Mouse (Mus musculus): ENCODE measurements around the gene Clmp. TPM values are rescaled to one million over a fixed set of nuclear protein-coding genes. Genes with fewer than 3 reads are reported as not detected.
"Not testable (repeated sequence)": the region's sequence is repeated elsewhere in the genome, so short reads cannot be mapped to it uniquely, and the experiment has no call there.

The Clmp gene
- total RNA-seq, 2 experiments from 2014 or later, result 11.3 to 16.1 TPM

DNA sequence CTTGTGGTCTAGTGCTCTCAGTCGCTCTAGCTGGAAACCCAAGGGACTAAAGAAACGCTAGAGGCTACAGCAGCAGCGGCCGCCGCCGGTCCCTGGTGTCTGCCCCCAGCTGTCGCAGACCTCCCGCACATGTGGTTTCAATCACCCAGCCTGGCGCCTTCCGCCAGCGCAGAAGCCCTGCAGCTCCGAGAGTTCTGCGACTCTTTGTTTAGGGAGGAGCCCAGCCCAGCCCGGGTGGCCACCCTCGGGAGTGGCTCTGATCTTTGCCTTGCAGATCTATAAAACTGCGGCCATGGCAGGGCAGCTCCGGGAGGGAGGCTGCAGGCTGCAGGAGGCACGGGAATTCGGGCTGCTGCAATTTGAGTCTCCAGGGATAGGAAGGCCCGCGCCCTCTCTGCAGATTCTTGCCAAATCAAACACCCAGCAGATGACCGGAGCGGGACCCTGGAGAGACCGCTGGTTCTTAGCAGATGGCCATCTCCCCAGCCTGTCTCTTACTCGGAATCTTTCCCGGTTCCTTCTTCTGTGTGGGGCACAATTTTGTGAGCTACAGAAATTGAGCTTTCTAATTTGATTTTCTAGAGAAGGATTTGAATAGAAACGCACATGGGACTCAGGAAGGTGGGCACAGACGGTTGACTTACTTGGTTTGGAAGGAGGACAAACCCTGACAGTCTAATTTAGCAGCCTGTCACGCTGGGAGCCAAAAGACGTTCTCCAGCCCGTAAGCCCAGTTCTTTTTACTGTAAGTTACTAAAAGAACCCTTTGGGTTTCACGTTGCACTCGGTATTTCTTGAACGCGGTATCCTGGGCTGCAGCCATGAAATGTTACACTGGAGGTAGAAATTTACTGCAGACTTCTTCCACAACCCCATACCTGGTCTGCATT lies 45.2 kb downstream of the Clmp start:
- DNase-seq, result peak; percentile 71

DNA sequence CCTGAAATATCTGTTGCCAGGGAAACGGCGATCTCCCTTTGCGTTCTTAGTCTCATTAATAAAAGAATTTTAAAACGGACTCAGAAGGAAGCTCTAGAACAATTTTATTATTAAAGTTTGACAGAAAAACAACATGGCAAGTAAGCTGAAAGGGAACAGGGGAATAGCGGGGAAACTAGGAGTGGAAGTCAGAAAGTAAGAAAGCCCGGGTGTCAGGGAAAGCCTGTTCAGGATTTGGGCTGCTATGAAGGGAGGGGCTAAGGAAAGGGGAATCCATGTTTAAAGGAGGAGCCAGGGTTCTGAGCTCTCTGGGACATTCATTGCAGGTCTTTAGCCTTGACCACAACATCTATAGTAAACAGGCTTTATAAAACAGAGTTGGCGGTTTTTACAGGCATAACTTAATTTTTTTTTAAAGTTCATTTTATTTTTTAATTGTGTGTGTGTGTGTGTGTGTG lies 45.9 kb downstream of the Clmp start:
- DNase-seq, result no peak

DNA sequence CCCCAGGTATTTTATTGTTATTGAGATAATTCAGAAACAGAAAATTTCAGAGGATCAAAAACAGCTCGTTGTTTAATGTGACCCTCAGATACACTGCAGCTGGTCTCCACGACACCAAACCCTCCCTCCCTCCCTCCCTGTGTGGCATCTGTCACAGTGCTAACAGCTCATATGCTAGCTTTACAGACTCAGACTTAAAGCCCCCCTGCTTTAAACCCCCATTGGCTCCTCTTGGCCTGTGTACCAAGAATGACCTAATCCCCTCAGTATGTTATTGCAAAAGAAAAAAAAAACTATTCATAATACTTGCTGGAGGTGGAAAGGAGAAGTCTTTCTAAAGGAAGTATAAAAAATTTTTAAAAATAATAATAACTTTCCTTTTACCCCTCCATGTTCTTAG lies 46.5 kb downstream of the Clmp start:
- no peak for DNase-seq

DNA sequence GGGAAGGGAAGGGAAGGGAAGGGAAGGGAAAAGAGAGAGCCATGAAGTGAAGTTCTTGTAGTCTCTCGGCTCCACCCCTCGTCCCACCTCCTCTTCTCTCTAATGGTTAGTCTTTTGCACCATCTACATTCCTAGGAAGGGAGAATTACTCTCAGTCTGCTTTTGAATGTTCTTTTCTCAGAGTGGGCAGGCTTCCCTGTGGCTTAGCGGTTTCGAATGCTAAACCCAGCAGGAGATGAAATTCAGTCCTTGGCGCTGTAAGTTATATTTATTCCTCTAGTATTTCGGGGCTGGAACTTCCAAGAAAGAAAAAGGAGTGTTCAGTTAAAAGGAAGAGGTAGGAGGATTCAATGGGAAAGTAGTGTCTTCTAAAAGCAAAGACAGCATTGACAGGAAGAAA lies 51.4 kb downstream of the Clmp start:
- DNase-seq, result no peak

DNA sequence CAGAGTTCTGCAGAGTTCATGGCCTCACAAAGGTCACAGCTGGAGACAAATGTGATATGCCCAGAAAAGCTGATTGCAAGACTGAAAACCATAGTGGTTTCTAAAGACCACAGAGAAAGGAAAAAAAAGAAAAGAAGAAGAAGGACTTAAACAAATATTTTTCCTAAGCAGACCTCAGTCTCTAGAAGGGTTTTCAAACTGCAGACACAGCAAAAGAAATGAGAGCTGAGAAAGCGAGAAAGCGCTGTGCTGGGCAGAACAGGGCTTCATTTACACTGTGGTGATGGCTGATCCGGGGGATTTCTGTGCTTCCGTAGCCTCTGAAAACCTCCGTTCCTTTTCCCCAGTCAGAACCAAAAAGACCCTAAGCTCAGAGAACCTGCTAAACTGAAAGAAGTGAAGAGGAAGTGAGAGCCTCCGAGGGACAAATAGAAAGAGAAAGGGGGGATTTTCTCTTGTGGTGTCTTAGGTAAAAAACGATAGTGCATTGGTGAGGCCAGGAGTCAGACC lies 57.8 kb downstream of the Clmp start:
- DNase-seq, result no peak

DNA sequence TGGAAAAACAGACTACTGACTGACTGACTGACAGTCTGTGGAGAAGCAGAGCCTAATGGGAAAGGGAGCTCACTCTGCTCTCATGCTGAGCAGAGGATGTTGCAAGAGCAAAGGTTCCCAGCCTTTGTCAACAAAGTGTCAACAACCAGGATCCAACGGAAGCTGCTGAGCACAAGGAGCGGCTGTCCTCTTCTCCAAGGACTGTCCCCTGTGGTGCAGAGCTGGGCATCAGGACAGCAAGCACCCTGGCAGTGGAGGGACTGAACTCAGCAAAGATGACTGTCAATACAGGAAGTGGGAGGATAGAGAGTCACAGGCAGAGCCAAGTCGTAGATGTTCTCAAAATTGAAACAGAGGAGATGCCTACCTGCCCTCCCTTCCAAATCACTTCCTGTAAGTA lies 58.5 kb downstream of the Clmp start:
- DNase-seq, result no peak

DNA sequence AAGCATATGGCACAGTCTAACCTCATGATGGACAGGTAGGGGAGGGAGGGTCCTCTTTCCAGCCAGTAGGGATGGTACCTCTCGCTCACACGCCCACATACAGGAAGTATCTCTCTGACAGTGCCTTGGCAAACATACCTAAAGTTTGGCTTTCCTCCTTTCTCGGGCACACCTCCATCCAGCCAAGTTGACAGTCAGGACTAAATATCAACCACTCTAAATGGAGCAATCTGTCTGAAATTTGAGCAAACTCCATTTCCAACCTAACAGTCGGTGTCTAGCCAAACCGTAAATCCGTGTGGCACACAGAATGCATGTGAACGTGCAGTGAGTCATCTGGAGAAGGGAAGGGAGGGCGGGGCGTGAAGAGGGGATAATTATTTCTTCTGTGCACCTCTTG lies 61.0 kb downstream of the Clmp start:
- no peak for DNase-seq

DNA sequence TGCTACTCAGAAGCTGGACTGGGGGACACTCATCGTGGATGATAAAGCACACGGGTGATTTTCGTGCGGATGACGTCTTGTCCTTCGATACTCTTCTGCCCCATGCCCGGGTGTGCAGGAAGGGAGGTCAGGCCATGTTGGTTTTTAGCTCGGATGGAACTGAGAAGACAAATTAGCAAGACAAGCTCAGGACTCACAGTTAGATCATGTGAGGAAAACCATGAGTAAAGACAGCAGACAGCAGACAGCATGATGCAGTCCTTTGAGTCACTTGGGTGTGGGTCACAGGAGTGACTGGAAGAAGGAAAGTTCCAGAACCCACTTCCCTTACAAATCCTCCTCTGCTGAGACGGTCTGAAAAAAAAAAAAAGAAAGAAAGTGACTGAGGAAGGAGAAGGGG lies 61.5 kb downstream of the Clmp start:
- DNase-seq, result no peak

DNA sequence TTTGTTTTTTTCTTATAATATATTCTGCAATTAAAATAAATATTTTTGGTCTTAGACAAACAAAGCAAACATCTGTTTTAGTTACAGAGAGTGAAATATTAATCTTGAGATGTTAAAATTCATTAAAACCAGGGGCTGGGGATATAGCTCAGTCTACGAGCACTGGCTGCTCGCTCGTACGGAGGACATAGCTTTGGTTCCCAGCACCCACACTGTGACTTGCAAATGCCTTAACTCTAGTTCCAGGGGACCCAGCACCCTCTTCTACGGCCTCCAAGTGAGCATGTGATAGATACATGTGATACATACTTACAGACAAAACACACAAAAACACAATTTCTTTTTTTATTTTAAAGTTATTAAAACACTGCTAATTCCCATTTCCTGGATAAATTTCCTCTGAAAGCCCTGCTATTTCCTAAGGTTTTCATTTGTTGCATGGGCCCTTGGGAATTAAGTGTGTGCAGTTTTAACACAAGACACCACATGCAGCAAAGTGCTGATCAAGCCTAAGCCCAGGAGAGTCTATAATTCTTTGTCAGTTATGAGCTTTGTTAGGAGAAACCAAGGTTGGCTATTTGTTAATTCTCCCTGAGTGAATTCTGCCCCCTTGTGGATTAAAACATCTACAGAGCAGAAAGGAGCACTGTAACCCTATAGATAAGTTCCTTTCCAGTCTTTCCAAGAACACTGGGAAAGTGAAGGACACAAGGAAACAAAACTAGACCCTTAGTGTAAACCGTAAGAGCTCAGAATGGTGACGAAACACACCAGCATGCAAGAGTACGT lies 64.3 kb downstream of the Clmp start:
- no peak for DNase-seq

DNA sequence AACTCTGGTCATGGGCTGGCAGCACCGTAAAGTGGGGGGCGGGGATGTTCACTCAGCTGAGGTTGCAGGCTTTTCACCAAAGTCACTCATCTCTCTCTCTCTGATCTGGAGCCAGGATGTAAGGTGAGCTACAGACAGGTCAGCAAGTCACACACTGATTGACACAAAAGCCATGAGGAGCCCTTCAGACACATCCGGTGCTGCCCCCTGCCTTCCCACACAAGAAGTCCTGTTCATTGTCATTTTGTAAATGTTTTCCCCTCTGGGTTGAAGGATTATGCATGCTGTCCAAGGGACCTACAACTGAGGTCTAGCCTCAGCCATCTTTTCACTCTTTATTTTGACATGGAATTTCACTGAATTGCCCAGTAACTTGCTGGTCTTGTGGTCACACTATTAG lies 66.0 kb downstream of the Clmp start:
- DNase-seq, result no peak

DNA sequence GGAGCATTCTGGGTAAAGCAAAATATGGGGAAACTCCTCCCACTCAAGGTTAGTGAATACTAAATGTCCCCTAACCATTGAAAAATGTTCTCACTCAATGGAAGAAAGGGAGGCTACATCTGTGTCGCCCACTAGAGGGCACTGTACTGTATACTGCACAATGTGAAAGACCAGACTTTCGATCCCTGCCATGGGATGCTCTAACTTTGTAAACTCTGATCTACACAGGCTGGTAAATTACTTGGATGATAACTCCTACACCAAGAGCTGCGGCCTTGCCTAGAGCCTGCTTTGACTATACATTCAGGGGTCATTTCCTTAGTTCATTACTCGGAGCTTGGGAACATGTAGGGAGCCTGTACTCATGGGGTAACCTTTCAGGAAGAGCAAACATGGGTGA lies 70.6 kb downstream of the Clmp start:
- DNase-seq, result peak; percentile 44

DNA sequence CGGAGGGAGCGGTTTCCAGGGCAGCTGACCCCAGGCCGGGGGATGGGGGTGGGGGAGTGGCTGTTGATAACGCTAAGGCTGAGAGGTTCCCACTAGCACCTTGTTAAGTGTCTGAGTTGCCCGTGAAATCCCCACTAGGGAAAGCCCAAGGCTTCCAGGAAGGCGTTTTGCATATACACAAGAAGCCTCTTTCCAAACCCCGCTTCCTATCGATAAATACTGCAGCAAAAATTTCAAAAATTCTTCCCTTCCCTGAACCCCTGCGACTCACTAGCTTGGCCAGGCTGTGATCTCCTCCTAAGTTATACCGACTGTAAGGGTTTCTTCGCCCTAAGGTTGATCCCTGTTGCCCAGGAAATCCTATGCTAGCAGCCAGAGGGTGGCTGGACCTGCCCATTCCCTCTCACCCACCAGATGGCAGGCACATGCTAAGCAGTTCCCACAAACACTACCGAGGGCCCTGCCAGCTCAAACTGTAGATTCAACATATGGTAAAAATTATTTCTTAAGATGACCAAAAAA lies 71.4 kb downstream of the Clmp start:
- no peak for DNase-seq

DNA sequence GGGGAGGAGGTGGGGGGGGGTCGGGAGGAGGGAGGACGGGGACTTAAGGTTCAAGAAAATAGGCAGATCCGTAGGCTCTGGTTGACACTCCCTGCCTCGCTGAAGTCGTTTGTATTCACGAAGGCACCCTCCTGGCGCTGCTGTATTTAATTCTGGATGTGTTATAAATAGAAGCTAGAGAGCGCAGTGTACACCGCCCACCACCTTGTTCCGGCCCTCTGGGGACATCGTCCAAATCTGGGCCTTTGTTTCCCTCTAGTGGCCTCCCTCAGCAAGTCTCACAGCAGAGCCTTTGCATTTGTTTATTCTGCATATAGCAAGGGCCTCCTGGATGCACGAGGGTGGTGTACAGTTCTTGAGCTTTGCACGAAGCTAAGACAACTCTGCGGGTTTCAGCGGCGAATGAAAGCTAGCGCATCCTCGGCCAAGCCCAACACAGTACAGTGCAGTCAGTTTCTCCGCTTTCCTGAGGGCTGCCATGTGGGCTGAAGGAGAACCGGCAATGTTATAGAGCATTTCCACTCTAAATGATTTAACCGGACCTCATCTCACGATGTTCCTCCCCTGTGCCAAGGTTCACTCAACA lies 72.0 kb downstream of the Clmp start:
- peak; percentile 51 for DNase-seq

DNA sequence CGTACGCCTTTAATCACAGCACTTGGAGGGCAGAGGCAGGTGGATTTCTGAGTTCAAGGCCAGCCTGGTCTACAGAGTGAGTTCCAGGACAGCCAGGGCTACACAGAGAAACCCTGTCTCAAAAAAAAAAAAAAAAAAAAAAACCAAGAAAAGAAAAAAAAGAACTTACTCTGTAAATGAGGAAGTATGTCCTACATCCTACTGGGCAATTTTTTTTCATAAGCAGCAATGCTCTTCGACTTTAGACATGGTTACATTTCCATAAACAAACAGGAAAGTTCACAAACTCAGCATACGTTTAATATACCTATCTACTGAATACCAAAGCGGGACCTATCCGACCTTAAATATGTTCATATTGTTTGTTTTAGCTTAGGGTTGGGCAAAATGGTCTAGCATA lies 76.6 kb downstream of the Clmp start:
- no peak for DNase-seq

DNA sequence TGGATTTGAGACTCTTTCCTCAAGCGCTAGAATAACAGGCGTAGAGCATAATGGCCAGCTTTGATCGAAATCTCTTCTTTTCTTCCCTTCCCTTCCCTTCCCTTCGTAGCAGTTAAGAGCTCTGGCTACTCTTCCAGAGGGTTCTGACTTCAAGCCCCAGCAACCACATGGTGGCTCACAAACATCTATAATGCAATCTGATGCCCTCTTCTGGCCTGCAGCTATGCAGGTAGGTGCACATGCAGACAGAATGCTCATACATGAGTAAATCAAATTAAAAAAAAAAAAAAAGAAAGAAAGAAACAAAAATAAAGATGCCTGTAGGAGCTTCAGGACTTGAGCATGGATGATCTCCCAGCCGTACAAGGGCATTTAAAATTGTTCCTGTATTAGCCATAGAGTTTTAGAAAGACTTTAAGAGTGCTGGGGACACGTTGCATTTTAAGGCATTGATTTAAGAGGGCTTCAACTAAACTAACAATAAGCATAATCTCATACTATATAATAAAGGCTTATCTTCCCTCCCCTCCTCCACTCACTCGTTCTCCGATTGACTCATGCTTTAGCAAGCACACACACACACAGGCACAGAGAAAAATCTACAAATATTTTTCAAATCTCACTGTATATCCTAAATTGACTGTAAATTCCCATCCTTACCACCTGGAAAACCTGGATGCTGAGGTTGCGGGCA lies 79.3 kb downstream of the Clmp start:
- DNase-seq, result no peak

DNA sequence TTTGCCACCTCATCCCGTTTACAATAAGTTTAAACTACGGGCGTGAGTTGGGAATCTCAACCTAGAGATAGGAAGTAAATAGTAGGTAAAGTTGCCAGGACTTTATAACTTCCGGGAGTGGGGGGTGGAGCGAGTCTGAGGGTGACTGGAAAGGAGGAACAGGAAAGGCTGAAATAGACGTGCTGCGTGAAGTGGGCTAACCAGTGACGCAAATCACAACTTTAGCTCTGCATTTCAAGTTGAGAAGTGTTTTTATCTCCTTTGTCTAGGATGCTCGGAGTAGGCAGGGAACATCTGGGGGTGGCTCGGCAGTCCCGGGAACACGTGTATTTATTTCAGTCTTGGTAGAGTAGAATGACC lies 79.8 kb downstream of the Clmp start:
- DNase-seq, result no peak

DNA sequence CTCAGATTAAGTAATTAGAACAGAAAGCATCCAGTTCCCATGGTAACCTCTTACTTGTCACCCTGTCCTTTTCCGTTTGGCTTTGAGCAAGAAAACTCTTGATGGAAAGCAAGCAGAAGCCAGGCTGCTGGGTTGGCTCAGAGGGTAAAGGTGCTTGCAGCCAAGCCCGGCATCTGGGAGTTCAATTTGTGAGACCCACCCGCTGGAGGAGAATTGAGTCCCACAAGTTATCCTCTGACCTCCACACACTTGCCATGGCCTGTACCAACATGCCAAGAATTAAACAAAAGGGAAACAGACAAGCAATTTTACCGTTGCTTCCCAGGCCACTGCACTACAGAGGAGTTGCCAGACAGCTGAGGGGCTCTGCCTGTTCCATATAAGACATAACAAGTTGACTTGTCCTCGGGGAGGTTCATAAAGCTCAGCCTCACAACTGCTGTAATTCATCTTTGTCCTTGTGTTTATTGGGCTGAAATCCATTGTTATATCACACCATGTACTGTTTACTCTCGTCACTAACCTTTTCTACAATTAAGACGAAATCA lies 80.4 kb downstream of the Clmp start:
- DNase-seq, result no peak

DNA sequence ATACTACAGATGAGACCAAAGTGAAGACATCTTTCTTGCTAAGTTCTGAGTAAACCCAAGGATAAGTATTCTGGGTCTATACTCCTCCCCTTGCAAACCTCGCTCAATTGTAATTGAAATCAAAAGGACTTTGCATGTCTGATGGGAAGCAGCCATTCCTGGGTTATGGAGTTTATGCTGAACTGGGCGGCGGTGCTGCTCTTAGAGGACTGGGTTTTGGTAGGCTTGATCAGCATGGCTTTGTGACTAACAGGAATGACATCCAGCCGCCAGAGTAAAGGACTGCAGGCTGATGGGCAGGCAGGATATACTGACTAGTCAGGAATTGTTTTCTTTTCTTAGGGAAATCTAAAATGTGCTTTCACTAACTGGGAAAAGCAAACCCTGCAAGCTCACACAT lies 82.2 kb downstream of the Clmp start:
- no peak for DNase-seq

DNA sequence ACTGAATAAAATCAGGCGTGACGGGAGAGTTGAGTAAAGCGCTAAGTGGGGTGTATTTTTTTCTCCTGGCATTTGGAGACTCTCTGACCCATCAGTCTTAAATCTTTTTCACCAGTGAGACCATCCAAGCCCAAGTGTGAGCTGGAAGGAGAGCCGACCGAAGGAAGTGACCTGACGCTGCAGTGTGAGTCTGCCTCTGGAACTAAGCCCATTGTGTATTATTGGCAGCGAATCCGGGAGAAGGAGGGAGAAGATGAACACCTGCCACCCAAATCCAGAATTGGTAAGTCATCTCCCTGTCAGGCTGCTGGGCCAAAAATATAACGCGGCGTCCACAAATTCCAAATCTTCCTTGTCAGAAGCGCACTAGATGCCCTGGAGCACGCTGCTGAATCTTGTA lies 86.5 kb downstream of the Clmp start:
- DNase-seq, result peak; percentile 28

DNA sequence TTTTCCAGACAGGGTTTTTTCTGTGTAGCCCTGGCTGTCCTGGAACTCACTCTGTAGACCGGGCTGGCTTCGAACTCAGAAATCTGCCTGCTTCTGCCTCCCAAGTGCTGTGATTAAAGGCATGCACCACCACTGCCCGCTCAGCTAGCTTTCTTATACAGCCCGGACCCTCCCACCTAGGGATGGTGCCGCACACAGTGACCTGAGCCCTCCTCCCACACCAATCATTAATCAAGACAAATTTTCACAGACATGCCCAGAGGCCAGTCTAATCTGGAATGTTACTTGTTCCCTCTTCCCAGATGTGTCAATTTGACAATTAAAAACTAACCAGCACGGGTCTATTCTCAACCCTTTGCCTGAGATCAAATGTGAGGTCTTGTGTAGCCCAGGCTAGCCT lies 87.4 kb downstream of the Clmp start:
- not testable (repeated sequence) for DNase-seq

DNA sequence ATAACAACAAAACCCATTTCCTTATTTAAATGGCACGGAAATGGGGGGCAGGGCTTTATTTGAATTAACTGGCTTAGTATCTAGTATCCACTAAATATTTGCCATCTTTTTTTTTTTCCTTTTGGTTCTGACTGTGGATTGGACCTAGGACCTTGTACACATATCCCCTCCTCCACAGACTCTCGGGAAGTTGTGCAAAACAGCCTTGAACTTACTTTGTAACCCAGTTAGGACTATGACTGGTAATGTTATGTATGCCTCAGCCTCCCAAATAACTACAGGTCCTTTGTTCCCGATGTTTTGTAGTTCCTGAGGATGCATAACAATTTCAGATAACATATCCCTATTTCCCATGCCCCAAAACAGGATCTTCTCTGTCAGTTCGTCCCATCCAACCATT lies 88.1 kb downstream of the Clmp start:
- no peak for DNase-seq

DNA sequence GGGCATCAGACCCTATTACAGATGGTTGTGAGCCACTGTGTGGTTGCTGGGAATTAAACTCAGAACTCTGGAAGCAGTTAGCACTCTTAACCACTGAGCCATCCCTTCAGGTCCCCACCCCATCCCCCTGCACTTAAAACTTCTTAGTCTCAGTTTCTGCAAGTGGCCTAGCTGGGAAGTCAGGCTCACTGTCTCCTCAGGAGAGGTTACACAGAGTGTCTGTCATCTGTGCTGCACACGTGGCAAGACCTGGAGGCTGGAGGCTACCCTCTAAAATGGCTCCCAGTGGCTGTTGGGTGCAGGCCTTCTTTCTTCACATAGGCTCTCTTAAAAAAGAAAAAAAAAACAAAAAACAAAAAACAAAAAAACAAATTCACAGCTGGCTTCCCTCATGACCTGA lies 90.3 kb downstream of the Clmp start:
- no peak for DNase-seq

Measured in gastrocnemius, postnatal 10 days (tissue).